Mouse (Mus musculus): Measurements from ENCODE around the gene Zim1.

Gene Zim1

GRCm38 (mm10) chr7:6650526-6650925 lies 45.7 kb downstream of the Zim1 start:
- DNase-seq (ENCODE audit: low spot score) = no peak

DNA sequence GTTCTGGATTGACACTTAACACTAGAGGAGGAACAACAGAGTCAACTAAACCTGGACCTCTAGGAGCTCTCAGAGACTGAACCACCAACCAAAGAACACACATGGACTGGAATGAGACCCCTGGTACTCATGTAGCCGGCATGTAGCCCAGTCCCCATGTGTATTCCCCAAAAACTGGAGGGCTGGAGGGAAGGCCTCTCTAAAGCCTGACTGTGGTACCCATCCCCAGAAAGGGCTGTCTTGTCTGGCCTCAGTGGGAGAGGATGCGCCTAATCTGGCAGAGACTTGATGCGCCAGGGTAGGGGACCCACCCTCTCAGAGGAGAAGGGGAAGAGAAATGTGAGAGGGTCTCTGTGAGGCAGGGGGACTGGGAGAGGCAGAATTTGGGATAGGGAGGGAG lies 50.4 kb downstream of the Zim1 start:
- DNase-seq (ENCODE audit: low spot score) = no peak

DNA sequence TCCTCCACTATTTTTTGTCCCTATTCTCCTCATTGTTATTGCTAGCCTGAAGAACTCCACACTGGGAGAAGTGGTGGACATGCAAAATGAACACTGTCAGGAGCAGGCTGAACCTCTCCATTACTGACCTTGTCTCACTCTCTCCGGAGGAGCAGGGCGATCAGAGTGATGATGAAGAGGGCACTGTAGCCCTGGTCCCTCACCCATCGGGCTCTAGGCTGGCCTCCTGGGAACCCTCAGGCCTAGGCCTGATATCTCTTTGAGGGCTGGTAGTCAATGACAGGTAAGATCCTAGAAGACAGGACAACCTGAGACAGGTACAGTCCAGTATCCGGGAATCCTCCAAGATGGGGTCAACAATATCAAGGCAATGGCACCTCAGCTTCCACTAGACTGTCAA lies 58.2 kb downstream of the Zim1 start:
- no peak for DNase-seq (ENCODE audit: low spot score)

GRCm38 (mm10) chr7:6636741-6637140 lies 59.5 kb downstream of the Zim1 start:
- no peak for DNase-seq (ENCODE audit: low spot score)

GRCm38 (mm10) chr7:6635831-6636230 lies 60.4 kb downstream of the Zim1 start:
- DNase-seq (ENCODE audit: low spot score) = no peak

All from adipocyte (in vitro differentiated cells).